Mouse (Mus musculus): ENCODE measurements around the gene Gprc6a.

Gprc6a gene

GRCm38 (mm10) chr10:51590139-51590574 lies 41.1 kb downstream of the Gprc6a start, which contains the start of gene Fam162b:
Gene Fam162b (minus strand): TSS chr10:51590517.
- in situ Hi-C loops (cut with MboI, MseI), result no loop called here

- in situ Hi-C loops (cut with MboI, MseI), result no loop called here
Observed at GRCm38 (mm10) chr10:51584919-51585318, 46.3 kb downstream of the Gprc6a start.

- in situ Hi-C loops (cut with MboI, MseI), result no loop called here
Observed at GRCm38 (mm10) chr10:51584378-51584777, 46.9 kb downstream of the Gprc6a start.

GRCm38 (mm10) chr10:51571225-51571996 lies 59.9 kb downstream of the Gprc6a start:
- in situ Hi-C loops (cut with MboI, MseI), result no loop called here
